Mouse (Mus musculus) limb, embryonic 12.5 days (tissue): ENCODE data around the gene Maneal. TPM values are rescaled to one million over a fixed set of nuclear protein-coding genes. Genes with fewer than 3 reads are reported as not detected.
A peak's percentile ranks its signal among the peaks of the same experiment; 100 is the strongest.

Experiments used
- ATAC-seq: fragments of 200-750 bp; cut with Nextera tagmentation; 2 replicates; pipeline ENCODE4 v1.8.0; 2017; ENCODE audit warnings: low read depth, moderate TSS enrichment; ENCODE audit not compliant: insufficient number of reproducible peaks, insufficient read depth, low FRiP score, low TSS enrichment
- H3K27ac ChIP-seq: fragments of 300-500 bp; sonication (generic); 2 replicates; pipeline ENCODE4 v1.5.1; 2016; ENCODE audit warnings: mild to moderate bottlenecking, moderate library complexity
- H3K27me3 ChIP-seq: fragments of 300-500 bp; sonication (generic); 2 replicates; pipeline ENCODE4 v1.6.1; 2016; ENCODE audit warnings: mild to moderate bottlenecking, moderate library complexity
- H3K36me3 ChIP-seq: fragments of 300-500 bp; sonication (generic); 2 replicates; pipeline ENCODE4 v1.6.1; 2016; ENCODE audit warnings: mild to moderate bottlenecking, moderate library complexity
- H3K4me1 ChIP-seq: fragments of 300-500 bp; sonication (generic); replicated peaks from 2 replicates; pipeline ENCODE4 v1.6.1; 2016
- H3K4me2 ChIP-seq: fragments of 300-500 bp; sonication (generic); 2 replicates; pipeline ENCODE4 v1.6.1; 2016; ENCODE audit warnings: mild to moderate bottlenecking, moderate library complexity
- H3K4me3 ChIP-seq: fragments of 300-500 bp; sonication (generic); replicated peaks from 2 replicates; pipeline ENCODE4 v1.5.1; 2016; ENCODE audit warnings: mild to moderate bottlenecking
- H3K9ac ChIP-seq: fragments of 300-500 bp; sonication (generic); replicated peaks from 2 replicates; pipeline ENCODE4 v1.6.1; 2016; ENCODE audit warnings: mild to moderate bottlenecking, moderate library complexity
- H3K9me3 ChIP-seq: fragments of 300-500 bp; sonication (generic); 2 replicates; pipeline ENCODE4 v1.6.1; 2016; ENCODE audit warnings: mild to moderate bottlenecking, moderate library complexity
- WGBS: fragments of 180-500 bp; shearing (Covaris S2); methylation state at CpG from one replicate; pipeline ENCODE4 v1.1.7; 2016; 5-methylcytosine and 5-hydroxymethylcytosine counted together
- polyA plus RNA-seq: library from polyadenylated mRNA; unstranded; fragments of >200 nt; fragmentation: Nextera tagmentation; extraction: Ambion mirVana; gene quantifications from 2 replicates; pipeline ENCODE4 v1.2.1, GENCODE M21; 2016

The Maneal gene
- polyA plus RNA-seq, 1 experiment from 2014 or later, result 0.71 TPM

DNA sequence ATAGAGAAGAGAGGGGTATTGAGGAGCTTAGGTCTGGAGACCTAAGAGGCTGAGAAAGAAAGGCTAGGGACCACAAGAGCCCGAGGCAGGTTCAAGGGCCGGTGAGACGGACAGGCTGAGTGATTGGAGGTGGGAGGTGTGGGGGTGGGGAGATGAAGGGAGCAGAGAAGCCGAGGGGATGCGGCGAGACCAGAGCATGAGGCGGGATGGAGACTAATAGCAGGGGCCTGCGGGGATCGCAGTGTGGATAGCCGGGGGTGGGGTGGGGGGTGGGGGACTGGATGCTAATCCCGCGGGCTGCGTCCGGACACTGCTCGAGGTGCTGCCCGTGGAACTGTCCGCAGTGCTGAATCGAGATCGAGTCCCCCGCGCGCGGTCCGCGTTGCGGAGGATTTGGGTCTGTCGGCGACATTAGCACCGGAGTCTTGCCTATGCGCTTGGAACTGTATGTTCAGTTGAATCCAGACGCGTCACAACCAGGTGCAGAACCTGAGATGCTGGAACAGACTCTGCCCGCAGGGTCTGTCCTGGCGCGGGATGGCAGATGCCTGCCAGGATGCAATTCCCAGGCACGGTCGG lies 20.3 kb upstream of the Maneal start:
- Histone ChIP-seq H3K4me1 (peaks cover 17% of the 10 kb centered on the region), H3K36me3 (no peaks in the 10 kb centered on the region), H3K4me3 (peak overlapping the region; percentile 35), H3K27ac (no peak overlapping the region), H3K9ac (no peak overlapping the region), H3K9me3 (0 out of 2 replicates have a peak, but pooled peaks cover 3% of the 10 kb centered on the region), H3K4me2 (peak overlapping the region; percentile 59; the same call in 1 of the 2 replicates), H3K27me3 (peaks cover 94% of the 10 kb centered on the region)
- no peak for ATAC-seq
- WGBS, result 2% methylated on average over 37 of the region's 37 CpGs

- peaks cover 17% of the 10 kb centered on the region for H3K4me1 ChIP-seq
- peak; percentile 74 for ATAC-seq
- no peak overlapping the region for H3K27ac ChIP-seq
- under 1% methylated on average over 37 of the region's 37 CpGs for WGBS
- H3K4me3 ChIP-seq, result peak overlapping the region; percentile 35
- peaks cover 87% of the 10 kb centered on the region for H3K27me3 ChIP-seq
- 0 out of 2 replicates have a peak, but pooled peaks cover 3% of the 10 kb centered on the region for H3K9me3 ChIP-seq
- H3K36me3 ChIP-seq, result no peaks in the 10 kb centered on the region
- peak overlapping the region; percentile 59 for H3K4me2 ChIP-seq
- no peak overlapping the region for H3K9ac ChIP-seq
Observed at GRCm38 (mm10) chr4:124881341-124881908, 19.5 kb upstream of the Maneal start.

GRCm38 (mm10) chr4:124880599-124880998 lies 18.6 kb upstream of the Maneal start, which contains the start of gene Epha10:
Epha10 (plus strand) TSS chr4:124880899.
- no peak within 1 kb of the TSS for H3K9ac ChIP-seq
- H3K4me3 ChIP-seq, result peak within 1 kb of the TSS; percentile 35
- 6% methylated on average over 11 of the region's 11 CpGs for WGBS
- H3K27ac ChIP-seq, result no peak within 1 kb of the TSS
- H3K27me3 ChIP-seq, result peaks cover 78% of the 10 kb centered on the region
- peaks cover 17% of the 10 kb centered on the region for H3K4me1 ChIP-seq
- no peaks in the 10 kb centered on the region for H3K36me3 ChIP-seq
- no peak for ATAC-seq
- 0 out of 2 replicates have a peak, but pooled peaks cover 3% of the 10 kb centered on the region for H3K9me3 ChIP-seq
- peak within 1 kb of the TSS; percentile 59 for H3K4me2 ChIP-seq

DNA sequence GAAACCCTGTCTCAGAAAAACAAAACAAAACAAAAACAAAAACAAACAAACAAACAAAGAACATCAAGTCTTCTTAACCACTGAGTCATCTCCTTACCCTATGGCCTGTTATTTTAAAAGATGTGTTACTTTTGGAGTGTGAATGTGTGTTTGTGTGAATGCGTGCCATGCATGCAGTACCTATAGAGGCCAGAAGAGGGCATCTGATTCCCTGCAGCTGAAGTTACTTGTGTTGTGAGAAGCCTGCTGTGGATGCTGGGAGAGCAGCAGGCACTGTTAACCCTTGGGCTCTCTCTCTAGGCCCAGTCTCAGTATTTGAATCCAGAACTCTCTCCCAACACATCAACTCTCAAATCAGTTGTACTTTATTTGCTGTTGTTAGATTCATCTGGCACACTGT lies 10.7 kb upstream of the Maneal start:
- H3K9me3 ChIP-seq, result peaks cover 6% of the 10 kb centered on the region; the same call in 1 of the 2 replicates
- H3K4me1 ChIP-seq, result no peaks in the 10 kb centered on the region
- H3K27me3 ChIP-seq, result peaks cover under 1% of the 10 kb centered on the region; the same call in 1 of the 2 replicates
- no peaks in the 10 kb centered on the region for H3K36me3 ChIP-seq
- no peak overlapping the region for H3K9ac ChIP-seq
- no peak overlapping the region for H3K27ac ChIP-seq
- no peak overlapping the region for H3K4me2 ChIP-seq
- ATAC-seq, result no peak
- WGBS, result 93% methylated on average over 1 of the region's 1 CpGs
- no peak overlapping the region for H3K4me3 ChIP-seq

- Histone ChIP-seq H3K4me3 (no peak overlapping the region), H3K4me2 (no peak overlapping the region), H3K27me3 (peaks cover 54% of the 10 kb centered on the region), H3K36me3 (peaks cover 18% of the 10 kb centered on the region), H3K9ac (no peak overlapping the region), H3K9me3 (no peaks in the 10 kb centered on the region), H3K27ac (no peak overlapping the region), H3K4me1 (0 out of 2 replicates have a peak, but pooled peaks cover 8% of the 10 kb centered on the region)
- WGBS, result 13% methylated on average over 7 of the region's 7 CpGs
- no peak for ATAC-seq
Observed at GRCm38 (mm10) chr4:124860446-124860845, 1.5 kb downstream of the Maneal start.

DNA sequence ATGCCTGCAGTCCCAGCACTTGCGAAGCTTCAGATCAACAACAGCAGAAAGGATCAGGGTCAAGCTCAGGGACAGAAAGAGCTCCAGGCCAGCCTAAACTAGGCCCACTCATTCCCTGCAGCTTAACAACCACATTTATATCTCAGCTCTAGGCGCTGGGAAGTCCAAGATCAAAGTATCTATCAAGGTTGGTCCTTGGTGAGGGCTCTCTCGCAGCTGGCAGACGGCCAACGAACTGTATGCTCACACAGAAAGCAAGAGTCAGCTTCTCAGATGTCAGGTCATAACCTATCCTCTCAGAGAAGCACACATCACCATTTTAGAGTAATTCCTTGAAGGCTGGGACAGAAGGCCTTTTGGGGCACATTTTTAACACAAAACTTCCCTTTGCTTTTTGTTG lies 3.6 kb downstream of the Maneal start:
- Histone ChIP-seq H3K27ac (no peak overlapping the region), H3K4me1 (0 out of 2 replicates have a peak, but pooled peaks cover 8% of the 10 kb centered on the region), H3K4me3 (no peak overlapping the region), H3K4me2 (no peak overlapping the region), H3K36me3 (peaks cover 37% of the 10 kb centered on the region), H3K27me3 (peaks cover 44% of the 10 kb centered on the region), H3K9ac (no peak overlapping the region), H3K9me3 (no peaks in the 10 kb centered on the region)
- ATAC-seq, result no peak
- WGBS, result 70% methylated on average over 5 of the region's 5 CpGs

DNA sequence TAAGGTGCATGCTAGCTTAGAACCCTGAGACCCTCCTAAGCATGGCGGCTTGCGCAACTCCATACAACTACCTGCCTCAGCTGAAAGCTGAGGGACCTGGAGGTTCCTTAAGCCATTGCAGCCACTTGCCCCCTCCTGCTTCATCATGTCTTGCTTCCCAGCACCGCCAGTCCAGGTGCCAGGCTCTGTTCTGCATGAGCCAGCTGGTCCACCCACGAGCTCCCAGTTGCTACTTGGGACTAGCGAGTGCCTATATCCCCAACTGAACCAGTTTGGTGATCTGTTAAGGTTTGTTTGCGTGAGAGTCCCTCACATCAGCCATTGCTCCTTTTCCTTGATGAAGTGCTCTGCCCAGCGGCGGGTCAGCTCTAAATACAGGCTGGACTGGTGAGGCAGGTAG lies 5.7 kb downstream of the Maneal start:
- no peak for ATAC-seq
- 92% methylated on average over 8 of the region's 8 CpGs for WGBS
- no peaks in the 10 kb centered on the region for H3K9me3 ChIP-seq
- no peak overlapping the region for H3K27ac ChIP-seq
- H3K27me3 ChIP-seq, result peaks cover 23% of the 10 kb centered on the region
- no peak overlapping the region for H3K4me2 ChIP-seq
- H3K9ac ChIP-seq, result no peak overlapping the region
- peaks cover 48% of the 10 kb centered on the region for H3K36me3 ChIP-seq
- H3K4me1 ChIP-seq, result peaks cover 10% of the 10 kb centered on the region
- no peak overlapping the region for H3K4me3 ChIP-seq

GRCm38 (mm10) chr4:124850933-124851658 lies 10.9 kb downstream of the Maneal start, which contains the start of gene 1110065P20Rik:
1110065P20Rik (minus strand) TSS chr4:124851196.
- H3K4me3 ChIP-seq, result peak within 1 kb of the TSS; percentile 100
- peak within 1 kb of the TSS; percentile 91 for H3K27ac ChIP-seq
- peaks cover 45% of the 10 kb centered on the region for H3K36me3 ChIP-seq
- no peaks in the 10 kb centered on the region for H3K9me3 ChIP-seq
- peak within 1 kb of the TSS; percentile 90 for H3K9ac ChIP-seq
- no peaks in the 10 kb centered on the region for H3K27me3 ChIP-seq
- H3K4me1 ChIP-seq, result peaks cover 20% of the 10 kb centered on the region
- under 1% methylated on average over 75 of the region's 75 CpGs for WGBS
- peak within 1 kb of the TSS; percentile 92 for H3K4me2 ChIP-seq
- peak; percentile 44 for ATAC-seq

- peak; percentile 90 for ATAC-seq
- 1% methylated on average over 69 of the region's 90 CpGs for WGBS
Observed at GRCm38 (mm10) chr4:124850261-124850913, 11.6 kb downstream of the Maneal start, which contains the start of gene Yrdc. Yrdc (plus strand) TSS chr4:124850679.

GRCm38 (mm10) chr4:124849631-124850260 lies 12.2 kb downstream of the Maneal start:
- Histone ChIP-seq H3K9me3 (no peaks in the 10 kb centered on the region), H3K27ac (peak overlapping the region; percentile 91), H3K36me3 (peaks cover 44% of the 10 kb centered on the region), H3K9ac (peak overlapping the region; percentile 90), H3K4me1 (peaks cover 20% of the 10 kb centered on the region), H3K4me3 (peak overlapping the region; percentile 100), H3K27me3 (no peaks in the 10 kb centered on the region), H3K4me2 (peak overlapping the region; percentile 92)
- WGBS, result 2% methylated on average over 24 of the region's 24 CpGs
- ATAC-seq, result peak; percentile 38

More at GRCm38 (mm10) chr4:124850261-124850913, 11.6 kb downstream of the Maneal start, which contains the start of gene Yrdc:
- no peaks in the 10 kb centered on the region for H3K9me3 ChIP-seq
- H3K27me3 ChIP-seq, result no peaks in the 10 kb centered on the region
- H3K27ac ChIP-seq, result peak within 1 kb of the TSS; percentile 91
- peak within 1 kb of the TSS; percentile 90 for H3K9ac ChIP-seq
- peaks cover 42% of the 10 kb centered on the region for H3K36me3 ChIP-seq
- H3K4me1 ChIP-seq, result peaks cover 20% of the 10 kb centered on the region
- peak within 1 kb of the TSS; percentile 100 for H3K4me3 ChIP-seq
- peak within 1 kb of the TSS; percentile 92 for H3K4me2 ChIP-seq
